Comparison of ENCODE assay signal across 8 mouse cellular contexts in genomic region chr5:137747326-137747961, GRCm38 (mm10). TPM values are rescaled to one million over a fixed set of nuclear protein-coding genes. Genes with fewer than 3 reads are reported as not detected.
DNase-seq lines count a peak whose midpoint lies in the region; ATAC-seq lines count a peak whose summit lies in the region.

No protein-coding gene starts in this region.

- ATAC-seq in kidney, embryonic 16.5 days (ENCODE audit: low FRiP score, low TSS enrichment) = peak; percentile 12; the same call in 1 of the 2 replicates

- peak overlapping the region; percentile 95 for H3K27ac ChIP-seq in kidney, embryonic 16.5 days (ENCODE audit: low read length)

- WGBS in kidney, embryonic 16.5 days = 2% methylated on average over 26 of the region's 26 CpGs

- H3K4me3 ChIP-seq in kidney, embryonic 16.5 days (ENCODE audit: low read length) = peak overlapping the region; percentile 72

- H3K4me2 ChIP-seq in kidney, embryonic 16.5 days (replicated peaks; ENCODE audit: low read depth, low read length) = peak overlapping the region; percentile 99

- peak overlapping the region; percentile 85 for H3K9ac ChIP-seq in kidney, embryonic 16.5 days (replicated peaks; ENCODE audit: low read length)

- H3K27me3 ChIP-seq in kidney, embryonic 16.5 days (ENCODE audit: insufficient read depth, low read length) = no peaks in the 10 kb centered on the region

- H3K36me3 ChIP-seq in kidney, embryonic 16.5 days (ENCODE audit: insufficient read depth, low read length) = peaks cover 18% of the 10 kb centered on the region

- DNase-seq in right cerebral cortex, postnatal 4 days = peak; percentile 48
- no peak for DNase-seq in right cerebral cortex, postnatal 25 days
- peak; percentile 58 to 72 for DNase-seq in cerebellum, postnatal 25 days
- peak; percentile 58 to 61 for DNase-seq in heart, adult 9 months (ENCODE audit: low spot score in 2 of 2)
- DNase-seq in lung, postnatal 36 days = peak; percentile 61
- DNase-seq in spleen, postnatal 36 days (ENCODE audit: low spot score in 2 of 2) = peak; percentile 68 to 71
- no peak for DNase-seq in left cerebral cortex, adult 11 months (ENCODE audit: low spot score)

- H3K9me3 ChIP-seq in kidney, embryonic 16.5 days (ENCODE audit: low read length) = no peaks in the 10 kb centered on the region

- peaks cover 27% of the 10 kb centered on the region for H3K4me1 ChIP-seq in kidney, embryonic 16.5 days (ENCODE audit: insufficient read depth, low read length)

RNA-seq across cellular contexts. Expression of gene Tsc22d4, which starts 1.9 kb away (rescaled TPM):
- polyA plus RNA-seq in kidney, embryonic 16.5 days (2015; fragmentation: Nextera tagmentation; extraction: Ambion mirVana) = 126 and 129 TPM in 2 replicates

RNA-seq across cellular contexts. Expression of gene Nyap1, which starts 6.0 kb away (rescaled TPM):
- 2.1 and 2.2 TPM in 2 replicates for polyA plus RNA-seq in kidney, embryonic 16.5 days (2015; fragmentation: Nextera tagmentation; extraction: Ambion mirVana)

RNA-seq across cellular contexts. Expression of gene Ppp1r35, which starts 31.2 kb away (rescaled TPM):
- 26.0 and 32.1 TPM in 2 replicates for polyA plus RNA-seq in kidney, embryonic 16.5 days (2015; fragmentation: Nextera tagmentation; extraction: Ambion mirVana)

RNA-seq across cellular contexts. Expression of gene Mepce, which starts 40.0 kb away (rescaled TPM):
- 11.0 and 11.2 TPM in 2 replicates for polyA plus RNA-seq in kidney, embryonic 16.5 days (2015; fragmentation: Nextera tagmentation; extraction: Ambion mirVana)

RNA-seq across cellular contexts. Expression of gene Zcwpw1, which starts 40.2 kb away (rescaled TPM):
- polyA plus RNA-seq in kidney, embryonic 16.5 days (2015; fragmentation: Nextera tagmentation; extraction: Ambion mirVana) = 24.8 and 31.8 TPM in 2 replicates

Comparison
In these comparisons a context has a peak if more than half of its experiments do, and no peak if none do; other contexts are left out.
1. DNase-seq: peak in right cerebral cortex, postnatal 4 days (single experiment), cerebellum, postnatal 25 days (2 of 2), heart, adult 9 months (2 of 2), lung, postnatal 36 days (single experiment) and spleen, postnatal 36 days (2 of 2); none in right cerebral cortex, postnatal 25 days (single experiment) and left cerebral cortex, adult 11 months (single experiment).